Mouse (Mus musculus) ZHBTc4 (cell line): ENCODE results near the gene Gm10638.
A peak's percentile ranks its signal among the peaks of the same experiment; 100 is the strongest.

Source experiments
- DNase-seq: peaks from one replicate; pipeline ENCODE4 v3.0.0-alpha.2; 2011; ENCODE audit warnings: low read depth, low spot score

Gm10638 gene

GRCm38 (mm10) chr8:86786498-86786897 is 41.0 kb downstream of the Gm10638 start:
- DNase-seq: peak; percentile 82

DNA sequence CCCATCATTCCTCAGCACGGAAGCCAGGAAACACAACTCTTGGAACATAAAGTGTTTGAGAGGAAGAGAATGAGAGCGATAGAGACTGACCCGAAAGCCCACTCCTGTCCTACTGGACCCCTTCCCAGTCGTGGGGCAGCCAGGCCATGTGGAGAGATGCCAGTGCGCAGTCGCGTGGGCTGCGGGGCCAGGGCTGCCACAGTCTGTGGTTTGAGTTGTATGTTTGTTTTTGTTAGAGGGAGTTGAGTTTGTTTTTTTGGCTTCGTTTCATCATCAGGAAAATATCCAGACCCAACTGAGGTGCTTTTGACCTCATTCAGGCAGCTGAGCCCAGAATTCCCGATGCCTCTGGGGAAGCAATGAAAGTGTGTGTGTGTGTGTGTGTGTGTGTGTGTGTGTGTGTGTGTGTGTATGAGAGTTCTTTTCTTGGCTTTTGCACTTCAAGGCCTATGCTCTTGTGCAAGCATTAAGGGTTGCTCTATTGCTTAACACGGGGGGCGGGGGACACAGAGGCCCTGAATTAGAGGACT is 42.5 kb downstream of the Gm10638 start:
- DNase-seq: no peak

DNA sequence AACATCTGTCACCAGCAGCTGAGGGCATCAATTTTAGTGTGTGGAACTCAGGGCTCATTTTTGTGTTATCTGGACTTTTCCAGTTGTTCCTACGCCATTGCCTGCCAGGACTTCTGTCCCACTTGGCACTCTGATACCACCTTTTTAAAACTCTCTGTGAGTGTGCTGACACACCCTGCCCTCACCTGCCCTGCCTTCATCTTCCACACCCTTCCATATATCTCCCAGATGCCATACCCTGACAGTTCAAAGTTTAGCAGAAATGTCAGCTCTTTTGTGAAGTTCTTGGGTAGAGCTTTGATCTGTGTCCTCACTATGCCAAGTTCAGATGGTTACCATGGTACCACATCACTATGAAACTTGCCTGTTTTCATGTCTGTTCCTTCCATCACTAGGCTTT is 44.1 kb downstream of the Gm10638 start:
- DNase-seq: no peak

GRCm38 (mm10) chr8:86791542-86791941 is 46.0 kb downstream of the Gm10638 start:
- no peak for DNase-seq

- DNase-seq: no peak
Observed at GRCm38 (mm10) chr8:86794716-86795115, 49.2 kb downstream of the Gm10638 start.
